Comparison of ENCODE assay signal across 10 mouse cellular contexts in the genomic region with DNA sequence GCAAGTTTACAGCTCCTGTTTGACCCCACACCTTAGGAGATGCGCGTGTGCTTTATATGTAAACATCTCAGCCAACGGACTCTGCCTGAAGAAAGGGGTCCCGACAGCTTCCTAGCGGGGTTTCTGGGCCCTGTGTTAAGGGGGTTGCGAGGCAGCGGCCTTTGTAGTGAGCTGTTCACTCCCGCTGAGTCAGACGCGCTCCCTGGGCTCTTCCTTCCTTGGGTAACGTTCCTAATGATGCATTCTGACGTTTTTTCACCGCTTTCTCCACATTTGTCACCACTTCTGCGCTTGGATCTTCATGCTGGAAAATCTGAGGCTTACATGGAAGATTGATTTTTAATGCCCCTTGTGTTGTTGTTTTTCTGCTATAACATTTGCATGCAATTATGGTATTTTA. TPM values are rescaled to one million over a fixed set of nuclear protein-coding genes. Genes with fewer than 3 reads are reported as not detected.
DNase-seq lines count a peak whose midpoint lies in the region; ATAC-seq lines count a peak whose summit lies in the region.
"Had no signal": no experiment of that assay in that cellular context is flagged by ENCODE, and none has a peak within 500 bp of the region (broad histone marks: within the 10 kb centered on the region; RNA-seq: fewer than 3 reads in every experiment).

No protein-coding gene starts in this region.

- H3K27me3 ChIP-seq in kidney, embryonic 14.5 days (ENCODE audit: control insufficient read depth, insufficient read depth, low read length): no peaks in the 10 kb centered on the region
- no peaks in the 10 kb centered on the region for H3K27me3 ChIP-seq in forebrain, embryonic 12.5 days
- H3K27me3 ChIP-seq in limb, embryonic 11.5 days (ENCODE audit: control insufficient read depth, insufficient read depth, low read length): no peaks in the 10 kb centered on the region
- H3K27me3 ChIP-seq in neural tube, embryonic 15.5 days (replicated peaks): 0 out of 2 replicates have a peak, but pooled peaks cover 3% of the 10 kb centered on the region

- H3K36me3 ChIP-seq in kidney, embryonic 14.5 days (ENCODE audit: control insufficient read depth, insufficient read depth, low read length): peaks cover 5% of the 10 kb centered on the region
- peaks cover 8% of the 10 kb centered on the region; the same call in 1 of the 2 replicates for H3K36me3 ChIP-seq in forebrain, embryonic 12.5 days (replicated peaks)
- no peaks in the 10 kb centered on the region for H3K36me3 ChIP-seq in limb, embryonic 11.5 days (ENCODE audit: control insufficient read depth, insufficient read depth, low read length)
- H3K36me3 ChIP-seq in neural tube, embryonic 15.5 days: no peaks in the 10 kb centered on the region

- H3K4me1 ChIP-seq in kidney, embryonic 14.5 days (ENCODE audit: control insufficient read depth, insufficient read depth, low read length): no peaks in the 10 kb centered on the region
- peaks cover 6% of the 10 kb centered on the region; the same call in 1 of the 2 replicates for H3K4me1 ChIP-seq in forebrain, embryonic 12.5 days
- H3K4me1 ChIP-seq in limb, embryonic 11.5 days (ENCODE audit: control insufficient read depth, insufficient read depth, low read length): 0 out of 2 replicates have a peak, but pooled peaks cover 3% of the 10 kb centered on the region
- H3K4me1 ChIP-seq in neural tube, embryonic 15.5 days: peaks cover 10% of the 10 kb centered on the region

- DNase-seq in kidney, postnatal 14 days: no peak
- no peak for DNase-seq in limb, embryonic 11.5 days (ENCODE audit: low spot score)
- no peak for DNase-seq in left cerebral cortex, postnatal 25 days (ENCODE audit: low spot score in 2 of 2)
- no peak for DNase-seq in urinary bladder, adult 18-20 months (ENCODE audit: low spot score in 2 of 2)
- no peak for DNase-seq in adipocyte (ENCODE audit: low spot score)
- DNase-seq: gastrocnemius, postnatal 36 days; right cerebral cortex, postnatal 14 days had no signal

- H3K9ac ChIP-seq in kidney, embryonic 14.5 days (ENCODE audit: low read depth, low read length): no peak overlapping the region
- peak overlapping the region; percentile 38; the same call in 1 of the 2 replicates for H3K9ac ChIP-seq in forebrain, embryonic 12.5 days
- no peak overlapping the region for H3K9ac ChIP-seq in limb, embryonic 11.5 days (ENCODE audit: low read length)
- H3K9ac ChIP-seq in neural tube, embryonic 15.5 days (replicated peaks): no peak overlapping the region

- 3% methylated on average over 14 of the region's 14 CpGs for WGBS in kidney, embryonic 14.5 days
- WGBS in forebrain, embryonic 12.5 days: 5% methylated on average over 14 of the region's 14 CpGs
- 6% methylated on average over 14 of the region's 14 CpGs for WGBS in limb, embryonic 11.5 days
- 4% methylated on average over 14 of the region's 14 CpGs for WGBS in neural tube, embryonic 15.5 days

- no peak for ATAC-seq in kidney, embryonic 14.5 days (ENCODE audit: low FRiP score, low TSS enrichment)
- no peak for ATAC-seq in forebrain, embryonic 12.5 days (ENCODE audit: low FRiP score)
- no peak for ATAC-seq in limb, embryonic 11.5 days (ENCODE audit: insufficient number of reproducible peaks, low FRiP score, low TSS enrichment, low read depth)
- no peak for ATAC-seq in neural tube, embryonic 15.5 days (ENCODE audit: low FRiP score)

- no peaks in the 10 kb centered on the region for H3K9me3 ChIP-seq in kidney, embryonic 14.5 days (ENCODE audit: control insufficient read depth, low read length)
- H3K9me3 ChIP-seq in forebrain, embryonic 12.5 days: no peaks in the 10 kb centered on the region
- no peaks in the 10 kb centered on the region for H3K9me3 ChIP-seq in limb, embryonic 11.5 days (ENCODE audit: control insufficient read depth, low read length)
- no peaks in the 10 kb centered on the region for H3K9me3 ChIP-seq in neural tube, embryonic 15.5 days (replicated peaks)

- intact Hi-C loops in left cerebral cortex, postnatal 25 days (cut with DNase I): loop anchor here (2.0 to 5.0 kb wide), 2 partner anchors 31 to 231 kb away; no protein-coding TSS in a partner anchor

- H3K4me3 ChIP-seq in kidney, embryonic 14.5 days (ENCODE audit: low read length): 0 out of 2 replicates have a peak overlapping the region, but pooled peaks have one; percentile 1
- peak overlapping the region; percentile 10; the same call in 1 of the 2 replicates for H3K4me3 ChIP-seq in forebrain, embryonic 12.5 days (replicated peaks)
- no peak overlapping the region for H3K4me3 ChIP-seq in limb, embryonic 11.5 days (ENCODE audit: low read depth, low read length)
- 0 out of 2 replicates have a peak overlapping the region, but pooled peaks have one; percentile 3 for H3K4me3 ChIP-seq in neural tube, embryonic 15.5 days (replicated peaks)

- no peak overlapping the region for H3K27ac ChIP-seq in kidney, embryonic 14.5 days (ENCODE audit: low read depth, low read length)
- no peak overlapping the region for H3K27ac ChIP-seq in forebrain, embryonic 12.5 days
- H3K27ac ChIP-seq in limb, embryonic 11.5 days (replicated peaks; ENCODE audit: low read depth, low read length): no peak overlapping the region
- no peak overlapping the region for H3K27ac ChIP-seq in neural tube, embryonic 15.5 days (replicated peaks)

- peak overlapping the region; percentile 25 for H3K4me2 ChIP-seq in kidney, embryonic 14.5 days (replicated peaks; ENCODE audit: low read depth, low read length)
- H3K4me2 ChIP-seq in forebrain, embryonic 12.5 days: peak overlapping the region; percentile 40
- H3K4me2 ChIP-seq in limb, embryonic 11.5 days (ENCODE audit: low read depth, severe bottlenecking): 0 out of 2 replicates have a peak overlapping the region, but pooled peaks have one; percentile 10
- H3K4me2 ChIP-seq in neural tube, embryonic 15.5 days: peak overlapping the region; percentile 47

RNA-seq across cellular contexts. Expression of gene Glis1, which starts 12.7 kb away (rescaled TPM):
- 4.0 and 4.3 TPM in 2 replicates for polyA plus RNA-seq in kidney, embryonic 14.5 days (2014; fragmentation: Nextera tagmentation; extraction: Ambion mirVana)
- 3.4 and 3.8 TPM in 2 replicates for polyA plus RNA-seq in forebrain, embryonic 12.5 days (2016; fragmentation: Nextera tagmentation; extraction: Ambion mirVana)
- polyA plus RNA-seq in limb, embryonic 11.5 days (2014; fragmentation: Nextera tagmentation; extraction: Ambion mirVana): 6.8 and 7.8 TPM in 2 replicates
- polyA plus RNA-seq in neural tube, embryonic 15.5 days (2015; fragmentation: Nextera tagmentation; extraction: Ambion mirVana): 3.8 and 5.5 TPM in 2 replicates
- total RNA-seq in left cerebral cortex, postnatal 25 days (2021): 1 to 10 TPM in 1 of 2 experiments, under 1 TPM in 1; 0.82 to 1.1 TPM

RNA-seq across cellular contexts. Expression of gene Ndc1, which starts 54.1 kb away (rescaled TPM):
- polyA plus RNA-seq in kidney, embryonic 14.5 days (2014; fragmentation: Nextera tagmentation; extraction: Ambion mirVana): 26.4 and 48.9 TPM in 2 replicates
- 38.8 and 39.9 TPM in 2 replicates for polyA plus RNA-seq in forebrain, embryonic 12.5 days (2016; fragmentation: Nextera tagmentation; extraction: Ambion mirVana)
- 52.2 and 52.9 TPM in 2 replicates for polyA plus RNA-seq in limb, embryonic 11.5 days (2014; fragmentation: Nextera tagmentation; extraction: Ambion mirVana)
- 17.1 and 20.5 TPM in 2 replicates for polyA plus RNA-seq in neural tube, embryonic 15.5 days (2015; fragmentation: Nextera tagmentation; extraction: Ambion mirVana)
- 10 to 100 TPM; 12.1 to 12.2 TPM for total RNA-seq in left cerebral cortex, postnatal 25 days (2021)
